Mouse (Mus musculus): ENCODE measurements around the gene Hpca.

DNA sequence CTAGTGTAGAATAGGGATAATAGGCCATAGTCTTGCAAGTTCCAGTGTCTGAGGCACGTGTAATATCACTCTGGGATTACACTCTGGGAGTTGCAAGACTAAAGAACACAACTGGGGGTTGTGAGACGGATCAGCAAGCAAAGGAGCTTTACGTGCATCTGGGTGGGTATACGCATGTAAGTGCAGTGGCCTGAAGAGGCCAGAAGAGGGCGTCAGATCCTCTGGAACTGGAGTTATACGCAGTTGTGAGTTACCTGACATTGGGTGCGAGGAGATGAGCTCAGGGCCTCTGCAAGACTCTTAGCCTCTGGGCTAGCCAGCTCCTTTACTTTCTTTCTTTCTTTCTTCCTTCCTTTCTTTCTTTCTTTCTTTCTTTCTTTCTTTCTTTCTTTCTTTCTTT lies 24.8 kb downstream of the Hpca start:
- TF ChIP-seq CTCF (IDR thresholded peaks at IDR 0.05; ENCODE audit: low read depth), result 0 out of 2 replicates have a peak, but pooled peaks have one; percentile 16
- TF ChIP-seq EP300 (optimal IDR thresholded peaks at IDR 0.05), result no peak

All from stomach, postnatal 0 days (tissue).